Mouse (Mus musculus) stomach, embryonic 16.5 days (tissue): Measurements from ENCODE around the gene Baz1a. TPM values are rescaled to one million over a fixed set of nuclear protein-coding genes. Genes with fewer than 3 reads are reported as not detected.

Experiments
- ATAC-seq: fragments of 200-750 bp; cut with Nextera tagmentation; 2 replicates; pipeline ENCODE4 v1.8.0; 2017; ENCODE audit warnings: moderate number of reproducible peaks, moderate TSS enrichment; ENCODE audit not compliant: insufficient read depth, low FRiP score
- H3K27ac ChIP-seq: fragments of 300-500 bp; sonication (generic); 2 replicates; pipeline ENCODE4 v1.5.1; 2014; ENCODE audit warnings: low read length
- H3K27me3 ChIP-seq: fragments of 300-500 bp; sonication (generic); 2 replicates; pipeline ENCODE4 v1.6.1; 2014; ENCODE audit warnings: low read length, control low read depth, mixed read lengths; ENCODE audit not compliant: control insufficient read depth, insufficient read depth
- H3K36me3 ChIP-seq: fragments of 300-500 bp; sonication (generic); 2 replicates; pipeline ENCODE4 v1.6.1; 2014; ENCODE audit warnings: low read length; ENCODE audit not compliant: control insufficient read depth, insufficient read depth
- H3K4me1 ChIP-seq: fragments of 300-500 bp; sonication (generic); 2 replicates; pipeline ENCODE4 v1.6.1; 2014; ENCODE audit warnings: low read length, control low read depth, mixed read lengths; ENCODE audit not compliant: control insufficient read depth, insufficient read depth
- H3K4me2 ChIP-seq: fragments of 300-500 bp; sonication (generic); 2 replicates; pipeline ENCODE4 v1.6.1; 2014; ENCODE audit warnings: low read depth, low read length, mixed read lengths
- H3K4me3 ChIP-seq: fragments of 300-500 bp; sonication (generic); replicated peaks from 2 replicates; pipeline ENCODE4 v1.5.1; 2014; ENCODE audit warnings: mild to moderate bottlenecking, low read length
- H3K9ac ChIP-seq: fragments of 300-500 bp; sonication (generic); 2 replicates; pipeline ENCODE4 v1.6.1; 2014; ENCODE audit warnings: low read length
- H3K9me3 ChIP-seq: fragments of 300-500 bp; sonication (generic); replicated peaks from 2 replicates; pipeline ENCODE4 v1.6.1; 2016; ENCODE audit warnings: low read length, control low read depth; ENCODE audit not compliant: control insufficient read depth
- WGBS: fragments of 180-500 bp; shearing (Covaris S2); extraction: QIAGEN DNeasy Blood & Tissue Kit; methylation state at CpG from one replicate; pipeline ENCODE4 v1.1.7; 2014; 5-methylcytosine and 5-hydroxymethylcytosine counted together
- polyA plus RNA-seq: library from polyadenylated mRNA; unstranded; fragments of >200 nt; fragmentation: Nextera tagmentation; extraction: Ambion mirVana; gene quantifications from 2 replicates; pipeline ENCODE4 v1.2.1, GENCODE M21; 2015

The Baz1a gene
- polyA plus RNA-seq, 1 experiment from 2014 or later: 16.4 TPM

GRCm38 (mm10) chr12:54998411-54998810 lies 15.7 kb downstream of the Baz1a start:
- Histone ChIP-seq H3K27ac (no peak overlapping the region), H3K27me3 (no peaks in the 10 kb centered on the region), H3K4me3 (no peak overlapping the region), H3K9me3 (no peaks in the 10 kb centered on the region), H3K36me3 (no peaks in the 10 kb centered on the region), H3K9ac (no peak overlapping the region), H3K4me1 (no peaks in the 10 kb centered on the region), H3K4me2 (no peak overlapping the region)
- no peak for ATAC-seq
- WGBS: 69% methylated on average over 5 of the region's 5 CpGs

GRCm38 (mm10) chr12:54996979-54997474 lies 17.1 kb downstream of the Baz1a start:
- WGBS: 82% methylated on average over 6 of the region's 6 CpGs
- no peak overlapping the region for H3K27ac ChIP-seq
- no peaks in the 10 kb centered on the region for H3K27me3 ChIP-seq
- no peak for ATAC-seq
- H3K36me3 ChIP-seq: no peaks in the 10 kb centered on the region
- no peaks in the 10 kb centered on the region for H3K4me1 ChIP-seq
- no peak overlapping the region for H3K9ac ChIP-seq
- no peak overlapping the region for H3K4me2 ChIP-seq
- H3K4me3 ChIP-seq: no peak overlapping the region
- no peaks in the 10 kb centered on the region for H3K9me3 ChIP-seq

- H3K9me3 ChIP-seq: no peaks in the 10 kb centered on the region
- H3K9ac ChIP-seq: no peak overlapping the region
- H3K4me2 ChIP-seq: no peak overlapping the region
- ATAC-seq: no peak
- H3K27ac ChIP-seq: no peak overlapping the region
- no peaks in the 10 kb centered on the region for H3K4me1 ChIP-seq
- WGBS: 59% methylated on average over 3 of the region's 3 CpGs
- H3K27me3 ChIP-seq: no peaks in the 10 kb centered on the region
- H3K36me3 ChIP-seq: no peaks in the 10 kb centered on the region
- no peak overlapping the region for H3K4me3 ChIP-seq
Observed at GRCm38 (mm10) chr12:54995965-54996364, 18.2 kb downstream of the Baz1a start.

GRCm38 (mm10) chr12:54994418-54994817 lies 19.7 kb downstream of the Baz1a start:
- no peak overlapping the region for H3K9ac ChIP-seq
- 65% methylated on average over 4 of the region's 4 CpGs for WGBS
- H3K4me1 ChIP-seq: no peaks in the 10 kb centered on the region
- no peaks in the 10 kb centered on the region for H3K36me3 ChIP-seq
- no peaks in the 10 kb centered on the region for H3K9me3 ChIP-seq
- H3K4me3 ChIP-seq: no peak overlapping the region
- no peak overlapping the region for H3K4me2 ChIP-seq
- no peak overlapping the region for H3K27ac ChIP-seq
- ATAC-seq: no peak
- H3K27me3 ChIP-seq: no peaks in the 10 kb centered on the region

GRCm38 (mm10) chr12:54994068-54994386 lies 20.1 kb downstream of the Baz1a start:
- H3K9me3 ChIP-seq: no peaks in the 10 kb centered on the region
- no peak overlapping the region for H3K27ac ChIP-seq
- H3K27me3 ChIP-seq: no peaks in the 10 kb centered on the region
- no peak overlapping the region; the same call in 1 of the 2 replicates for H3K9ac ChIP-seq
- H3K4me2 ChIP-seq: no peak overlapping the region
- WGBS: 73% methylated on average over 6 of the region's 6 CpGs
- no peaks in the 10 kb centered on the region for H3K4me1 ChIP-seq
- H3K36me3 ChIP-seq: no peaks in the 10 kb centered on the region
- ATAC-seq: no peak
- no peak overlapping the region for H3K4me3 ChIP-seq

- Histone ChIP-seq H3K9me3 (no peaks in the 10 kb centered on the region), H3K4me3 (no peak overlapping the region), H3K27me3 (no peaks in the 10 kb centered on the region), H3K4me1 (no peaks in the 10 kb centered on the region), H3K27ac (no peak overlapping the region), H3K4me2 (no peak overlapping the region), H3K36me3 (no peaks in the 10 kb centered on the region), H3K9ac (no peak overlapping the region; the same call in 1 of the 2 replicates)
- 51% methylated on average over 16 of the region's 16 CpGs for WGBS
- no peak for ATAC-seq
Observed at GRCm38 (mm10) chr12:54993246-54994067, 20.7 kb downstream of the Baz1a start.

- H3K4me1 ChIP-seq: no peaks in the 10 kb centered on the region
- 85% methylated on average over 3 of the region's 3 CpGs for WGBS
- H3K4me2 ChIP-seq: no peak overlapping the region
- no peaks in the 10 kb centered on the region for H3K27me3 ChIP-seq
- H3K4me3 ChIP-seq: no peak overlapping the region
- H3K9ac ChIP-seq: no peak overlapping the region
- no peak overlapping the region for H3K27ac ChIP-seq
- H3K36me3 ChIP-seq: no peaks in the 10 kb centered on the region
- no peak for ATAC-seq
- no peaks in the 10 kb centered on the region for H3K9me3 ChIP-seq
Observed at GRCm38 (mm10) chr12:54992814-54993213, 21.3 kb downstream of the Baz1a start.

- 70% methylated on average over 4 of the region's 4 CpGs for WGBS
- H3K9me3 ChIP-seq: no peaks in the 10 kb centered on the region
Observed at GRCm38 (mm10) chr12:54988323-54988850, 25.8 kb downstream of the Baz1a start.

GRCm38 (mm10) chr12:54987156-54987555 lies 27.0 kb downstream of the Baz1a start:
- H3K36me3 ChIP-seq: no peaks in the 10 kb centered on the region
- 87% methylated on average over 2 of the region's 2 CpGs for WGBS
- peaks cover 5% of the 10 kb centered on the region; the same call in 1 of the 2 replicates for H3K4me1 ChIP-seq
- ATAC-seq: no peak
- H3K27ac ChIP-seq: no peak overlapping the region
- no peak overlapping the region for H3K9ac ChIP-seq
- no peaks in the 10 kb centered on the region for H3K9me3 ChIP-seq
- H3K4me3 ChIP-seq: no peak overlapping the region
- H3K4me2 ChIP-seq: no peak overlapping the region
- no peaks in the 10 kb centered on the region for H3K27me3 ChIP-seq

More at GRCm38 (mm10) chr12:54988323-54988850, 25.8 kb downstream of the Baz1a start:
- Histone ChIP-seq H3K4me3 (no peak overlapping the region), H3K27me3 (no peaks in the 10 kb centered on the region), H3K4me1 (peaks cover 5% of the 10 kb centered on the region; the same call in 1 of the 2 replicates), H3K4me2 (no peak overlapping the region), H3K27ac (no peak overlapping the region), H3K9ac (no peak overlapping the region), H3K36me3 (no peaks in the 10 kb centered on the region)
- no peak for ATAC-seq
